Mouse (Mus musculus) neural tube, embryonic 13.5 days (tissue): ENCODE results near the gene Hist2h2ac. TPM values are rescaled to one million over a fixed set of nuclear protein-coding genes. Genes with fewer than 3 reads are reported as not detected.
"Not testable (repeated sequence)": the region's sequence is repeated elsewhere in the genome, so short reads cannot be mapped to it uniquely, and the experiment has no call there.

Source experiments
- ATAC-seq: fragments of 200-750 bp; cut with Nextera tagmentation; 2 replicates; pipeline ENCODE4 v1.8.0; 2017; ENCODE audit warnings: low read depth, mild to moderate bottlenecking, moderate TSS enrichment, moderate library complexity
- H3K27ac ChIP-seq: fragments of 300-500 bp; sonication (generic); replicated peaks from 2 replicates; pipeline ENCODE4 v1.5.1; 2015; ENCODE audit warnings: moderate library complexity, mild to moderate bottlenecking, inconsistent platforms
- H3K27me3 ChIP-seq: fragments of 300-500 bp; sonication (generic); 2 replicates; pipeline ENCODE4 v1.6.1; 2015; ENCODE audit warnings: mild to moderate bottlenecking, inconsistent platforms
- H3K36me3 ChIP-seq: fragments of 300-500 bp; sonication (generic); 2 replicates; pipeline ENCODE4 v1.6.1; 2015; ENCODE audit warnings: mild to moderate bottlenecking, inconsistent platforms
- H3K4me1 ChIP-seq: fragments of 300-500 bp; sonication (generic); replicated peaks from 2 replicates; pipeline ENCODE4 v1.6.1; 2015; ENCODE audit warnings: inconsistent platforms
- H3K4me2 ChIP-seq: fragments of 300-500 bp; sonication (generic); 2 replicates; pipeline ENCODE4 v1.6.1; 2015; ENCODE audit warnings: inconsistent platforms, mild to moderate bottlenecking, moderate library complexity
- H3K4me3 ChIP-seq: fragments of 300-500 bp; sonication (generic); 2 replicates; pipeline ENCODE4 v1.5.1; 2015; ENCODE audit warnings: mild to moderate bottlenecking, inconsistent platforms
- H3K9ac ChIP-seq: fragments of 300-500 bp; sonication (generic); 2 replicates; pipeline ENCODE4 v1.6.1; 2015; ENCODE audit warnings: moderate library complexity, mild to moderate bottlenecking, inconsistent platforms
- H3K9me3 ChIP-seq: fragments of 300-500 bp; sonication (generic); 2 replicates; pipeline ENCODE4 v1.6.1; 2016; ENCODE audit warnings: inconsistent platforms
- whole genome bisulfite sequencing: fragments of 180-500 bp; shearing (Covaris S2); methylation state at CpG from one replicate; pipeline ENCODE4 v1.1.7; 2015; 5-methylcytosine and 5-hydroxymethylcytosine counted together
- polyA plus RNA-seq: library from polyadenylated mRNA; unstranded; fragments of >200 nt; fragmentation: Nextera tagmentation; extraction: Ambion mirVana; gene quantifications from 2 replicates; pipeline ENCODE4 v1.2.1, GENCODE M21; 2015

Hist2h2ac gene
- polyA plus RNA-seq: 1.1 and 2.1 TPM in 2 replicates

DNA sequence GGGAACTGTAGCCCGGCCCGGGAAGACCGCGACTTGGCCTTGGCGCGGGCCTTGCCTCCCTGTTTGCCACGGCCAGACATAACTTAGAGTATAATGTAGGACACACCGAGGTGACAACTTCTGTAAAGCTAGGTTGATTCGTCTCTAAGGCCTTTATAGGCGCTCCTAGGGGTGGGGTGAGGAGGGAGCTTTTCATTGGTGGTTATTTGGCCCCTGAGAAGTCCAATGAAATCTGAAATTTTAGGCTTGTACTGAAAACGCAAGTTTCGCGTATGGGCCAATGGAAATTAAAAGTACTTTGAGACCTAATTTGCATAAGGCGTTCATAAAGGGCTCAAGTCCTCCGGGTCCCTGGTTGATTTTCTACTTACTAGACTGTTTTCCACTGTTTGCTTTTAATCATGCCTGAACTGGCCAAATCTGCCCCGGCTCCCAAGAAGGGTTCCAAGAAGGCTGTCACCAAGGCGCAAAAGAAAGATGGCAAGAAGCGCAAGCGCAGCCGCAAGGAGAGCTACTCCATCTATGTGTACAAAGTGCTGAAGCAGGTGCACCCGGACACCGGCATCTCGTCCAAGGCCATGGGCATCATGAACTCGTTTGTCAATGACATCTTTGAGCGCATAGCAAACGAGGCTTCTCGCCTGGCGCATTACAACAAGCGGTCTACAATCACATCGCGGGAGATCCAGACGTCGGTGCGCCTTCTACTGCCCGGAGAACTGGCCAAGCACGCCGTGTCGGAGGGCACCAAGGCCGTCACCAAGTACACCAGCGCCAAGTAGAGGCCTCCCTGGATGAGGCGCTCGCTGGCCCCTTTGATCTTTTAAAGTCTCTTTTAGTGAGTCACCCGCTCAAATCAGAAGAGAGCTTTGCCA, at the start of gene Hist2h2ac, which contains the start of gene Hist2h2be:
Gene Hist2h2ac (minus strand): TSS at position 116 of the 875 bp plus-strand sequence.
Gene Hist2h2be (plus strand): TSS at position 355 of the 875 bp plus-strand sequence.
- Histone ChIP-seq H3K4me2 (peak within 1 kb of the TSS; percentile 91), H3K9me3 (no peaks in the 10 kb centered on the region), H3K4me3 (peak within 1 kb of the TSS; percentile 66), H3K4me1 (peaks cover 45% of the 10 kb centered on the region), H3K27me3 (no peaks in the 10 kb centered on the region), H3K9ac (peak within 1 kb of the TSS; percentile 85), H3K36me3 (no peaks in the 10 kb centered on the region), H3K27ac (peak within 1 kb of the TSS; percentile 98)
- under 1% methylated on average over 43 of the region's 43 CpGs for WGBS
- ATAC-seq: peak; percentile 71

DNA sequence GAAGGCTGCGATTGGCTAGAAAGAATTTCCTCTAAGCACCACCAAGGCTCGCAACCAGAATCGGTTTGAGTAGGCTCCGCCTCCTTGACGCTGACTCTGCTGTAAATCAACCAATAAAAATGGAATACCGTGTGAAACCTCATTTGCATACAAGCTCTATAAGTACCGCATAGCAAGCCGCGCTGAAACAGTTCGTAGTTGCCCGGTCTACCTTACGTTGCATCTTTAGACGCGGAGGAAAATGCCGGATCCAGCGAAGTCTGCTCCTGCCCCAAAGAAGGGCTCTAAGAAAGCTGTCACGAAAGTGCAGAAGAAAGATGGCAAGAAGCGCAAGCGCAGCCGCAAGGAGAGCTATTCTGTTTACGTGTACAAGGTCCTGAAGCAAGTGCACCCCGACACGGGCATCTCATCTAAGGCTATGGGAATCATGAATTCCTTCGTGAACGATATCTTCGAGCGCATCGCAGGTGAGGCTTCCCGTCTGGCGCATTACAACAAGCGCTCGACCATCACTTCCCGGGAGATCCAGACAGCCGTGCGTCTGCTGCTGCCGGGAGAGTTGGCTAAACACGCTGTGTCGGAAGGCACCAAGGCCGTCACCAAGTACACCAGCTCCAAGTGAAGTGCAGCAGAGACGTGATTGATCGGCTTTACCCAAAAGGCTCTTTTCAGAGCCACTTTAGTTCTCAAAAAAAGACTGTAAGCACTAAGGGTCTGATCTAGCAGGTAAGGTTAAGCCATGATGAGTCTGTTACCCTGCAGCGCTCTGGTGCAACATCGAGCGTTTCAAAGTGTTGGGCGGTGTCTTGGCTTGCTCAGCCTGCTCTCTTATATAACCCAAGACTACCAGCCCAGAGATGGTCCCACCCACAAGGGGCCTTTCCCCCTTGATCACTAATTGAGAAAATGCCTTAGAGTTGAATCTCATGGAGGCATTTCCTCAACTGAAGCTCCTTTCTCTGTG, 49.1 kb upstream of the Hist2h2ac start, which contains the start of gene Hist2h2bb:
Gene Hist2h2bb (plus strand): TSS at position 242 of the 964 bp plus-strand sequence.
- no peaks in the 10 kb centered on the region for H3K27me3 ChIP-seq
- H3K4me2 ChIP-seq: peak within 1 kb of the TSS; percentile 89
- peaks cover 8% of the 10 kb centered on the region for H3K4me1 ChIP-seq
- no peaks in the 10 kb centered on the region for H3K36me3 ChIP-seq
- no peaks in the 10 kb centered on the region for H3K9me3 ChIP-seq
- ATAC-seq: peak; percentile 95
- H3K4me3 ChIP-seq: peak within 1 kb of the TSS; percentile 58
- under 1% methylated on average over 45 of the region's 45 CpGs for WGBS
- H3K9ac ChIP-seq: peak within 1 kb of the TSS; percentile 79
- H3K27ac ChIP-seq: peak within 1 kb of the TSS; percentile 96

DNA sequence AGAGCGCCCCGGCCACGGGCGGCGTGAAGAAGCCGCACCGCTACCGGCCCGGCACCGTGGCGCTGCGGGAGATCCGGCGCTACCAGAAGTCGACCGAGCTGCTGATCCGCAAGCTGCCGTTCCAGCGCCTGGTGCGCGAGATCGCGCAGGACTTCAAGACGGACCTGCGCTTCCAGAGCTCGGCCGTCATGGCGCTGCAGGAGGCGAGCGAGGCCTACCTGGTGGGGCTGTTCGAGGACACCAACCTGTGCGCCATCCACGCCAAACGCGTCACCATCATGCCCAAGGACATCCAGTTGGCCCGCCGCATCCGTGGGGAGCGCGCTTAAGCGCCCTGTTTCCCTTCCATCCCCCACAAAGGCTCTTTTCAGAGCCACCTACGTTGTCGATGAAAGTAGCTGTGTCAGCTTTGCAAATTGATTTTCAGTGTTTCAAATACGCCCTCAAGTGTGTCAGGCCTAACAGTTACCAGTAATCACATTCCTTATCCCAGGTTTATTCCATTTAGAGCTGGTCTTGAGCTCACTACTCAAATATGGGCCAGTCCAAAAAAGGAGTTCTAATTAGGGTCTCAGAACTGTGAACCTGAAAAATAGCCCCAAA, 48.2 kb upstream of the Hist2h2ac start:
- Histone ChIP-seq H3K4me2 (peak overlapping the region; percentile 89), H3K9ac (peak overlapping the region; percentile 71), H3K27ac (peak overlapping the region; percentile 96), H3K4me1 (peaks cover 18% of the 10 kb centered on the region), H3K4me3 (peak overlapping the region; percentile 58)
- WGBS: 0% methylated on average over 18 of the region's 44 CpGs
- H3K36me3 ChIP-seq, H3K27me3 ChIP-seq, H3K9me3 ChIP-seq: not testable (repeated sequence)
- ATAC-seq: peak; percentile 44

DNA sequence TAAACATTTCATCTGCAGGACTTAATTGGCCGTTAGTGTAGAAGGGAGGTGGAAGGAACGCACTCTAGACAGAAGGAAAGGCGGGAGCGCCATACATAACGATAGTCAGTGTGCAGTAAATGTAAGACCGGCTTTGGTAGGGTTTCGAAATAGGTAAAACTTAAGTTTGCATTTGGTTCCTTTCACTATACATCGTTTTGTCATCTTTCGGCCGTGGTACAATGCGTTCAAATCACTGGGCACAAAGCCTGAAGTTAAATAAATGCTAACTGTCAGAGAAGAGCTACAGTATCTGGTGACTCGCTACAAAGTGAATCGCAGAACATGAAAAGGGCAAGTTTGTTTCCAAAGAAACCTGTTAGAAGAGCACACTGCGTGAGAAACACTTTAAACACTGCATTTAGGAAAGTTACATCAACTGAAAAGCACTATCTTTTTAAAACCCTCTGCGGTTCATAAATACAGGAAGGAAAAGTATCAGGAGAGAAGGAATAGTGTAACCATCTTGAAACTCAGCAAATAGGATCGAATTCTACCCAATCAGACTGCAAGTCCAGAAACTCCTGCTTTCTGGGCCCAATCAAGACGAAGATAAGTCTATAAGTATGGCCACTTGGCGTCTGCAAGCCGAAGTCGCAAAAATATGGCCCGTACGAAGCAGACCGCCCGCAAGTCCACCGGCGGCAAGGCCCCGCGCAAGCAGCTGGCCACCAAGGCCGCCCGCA, 47.5 kb upstream of the Hist2h2ac start, which contains the start of gene Hist2h3b:
Gene Hist2h3b (plus strand): TSS at position 604 of the 725 bp plus-strand sequence.
- H3K27me3 ChIP-seq: no peaks in the 10 kb centered on the region
- no peaks in the 10 kb centered on the region for H3K36me3 ChIP-seq
- peak within 1 kb of the TSS; percentile 96 for H3K27ac ChIP-seq
- 20% methylated on average over 30 of the region's 30 CpGs for WGBS
- peak; percentile 62 for ATAC-seq
- peaks cover 22% of the 10 kb centered on the region for H3K4me1 ChIP-seq
- H3K4me3 ChIP-seq: peak within 1 kb of the TSS; percentile 58
- H3K9me3 ChIP-seq: no peaks in the 10 kb centered on the region
- peak within 1 kb of the TSS; percentile 89 for H3K4me2 ChIP-seq
- H3K9ac ChIP-seq: peak within 1 kb of the TSS; percentile 71

DNA sequence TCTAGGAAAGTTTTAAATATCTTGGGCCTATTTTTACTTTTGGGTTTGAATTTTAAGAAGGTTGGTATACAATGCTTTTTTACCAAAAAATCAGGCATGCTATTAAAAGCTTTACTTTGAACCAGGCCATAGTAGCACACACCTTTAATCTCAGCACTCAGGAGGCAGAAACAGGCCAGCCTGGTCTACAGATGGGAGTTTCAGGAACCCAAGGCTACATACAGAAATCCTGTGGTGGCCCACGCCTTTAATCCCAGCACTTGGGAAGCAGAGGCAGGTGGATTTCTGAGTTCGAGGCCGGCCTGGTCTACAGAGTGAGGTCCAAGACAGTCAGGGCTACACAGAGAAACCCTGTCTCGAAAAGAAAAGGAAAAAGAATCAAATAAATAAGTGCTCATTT, 46.9 kb upstream of the Hist2h2ac start:
- H3K27me3 ChIP-seq: no peaks in the 10 kb centered on the region
- H3K4me3 ChIP-seq: no peak overlapping the region
- no peaks in the 10 kb centered on the region for H3K9me3 ChIP-seq
- H3K4me2 ChIP-seq: peak overlapping the region; percentile 89
- H3K27ac ChIP-seq: peak overlapping the region; percentile 88
- ATAC-seq: no peak
- H3K9ac ChIP-seq: 0 out of 2 replicates have a peak overlapping the region, but pooled peaks have one; percentile 32
- H3K4me1 ChIP-seq: peaks cover 23% of the 10 kb centered on the region
- 77% methylated on average over 4 of the region's 4 CpGs for WGBS
- H3K36me3 ChIP-seq: no peaks in the 10 kb centered on the region

DNA sequence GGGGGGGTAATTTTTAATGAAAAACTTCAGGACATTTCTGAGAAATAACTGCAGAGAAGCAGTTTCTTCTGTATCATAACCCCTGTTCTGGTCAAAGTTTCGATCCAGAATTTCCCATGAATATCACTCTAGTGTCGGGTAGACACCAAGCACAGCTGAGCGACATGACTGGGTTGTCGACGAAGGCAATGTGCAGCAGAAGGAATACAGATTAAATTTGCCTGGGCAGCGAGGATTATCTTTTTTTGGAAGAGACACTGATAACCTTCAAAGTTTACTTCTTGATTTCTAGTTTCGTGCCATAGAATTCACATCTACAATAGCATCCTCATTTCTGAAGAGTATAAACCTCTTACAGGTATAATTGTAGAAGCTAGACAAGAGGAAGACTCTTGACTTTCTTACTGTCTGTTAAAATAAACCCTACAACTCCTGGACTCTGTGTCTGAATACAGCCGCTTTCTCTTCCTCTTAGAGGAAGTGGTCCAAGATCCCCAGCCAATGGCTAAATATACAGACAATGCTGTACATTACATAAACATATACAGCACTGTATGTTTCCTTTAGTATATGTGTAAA, 45.5 kb upstream of the Hist2h2ac start:
- H3K9me3 ChIP-seq: no peaks in the 10 kb centered on the region
- H3K4me2 ChIP-seq: no peak overlapping the region
- peaks cover 37% of the 10 kb centered on the region for H3K4me1 ChIP-seq
- H3K4me3 ChIP-seq: no peak overlapping the region
- no peaks in the 10 kb centered on the region for H3K27me3 ChIP-seq
- WGBS: 92% methylated on average over 8 of the region's 8 CpGs
- H3K27ac ChIP-seq: no peak overlapping the region
- H3K36me3 ChIP-seq: no peaks in the 10 kb centered on the region
- no peak overlapping the region for H3K9ac ChIP-seq
- ATAC-seq: no peak

DNA sequence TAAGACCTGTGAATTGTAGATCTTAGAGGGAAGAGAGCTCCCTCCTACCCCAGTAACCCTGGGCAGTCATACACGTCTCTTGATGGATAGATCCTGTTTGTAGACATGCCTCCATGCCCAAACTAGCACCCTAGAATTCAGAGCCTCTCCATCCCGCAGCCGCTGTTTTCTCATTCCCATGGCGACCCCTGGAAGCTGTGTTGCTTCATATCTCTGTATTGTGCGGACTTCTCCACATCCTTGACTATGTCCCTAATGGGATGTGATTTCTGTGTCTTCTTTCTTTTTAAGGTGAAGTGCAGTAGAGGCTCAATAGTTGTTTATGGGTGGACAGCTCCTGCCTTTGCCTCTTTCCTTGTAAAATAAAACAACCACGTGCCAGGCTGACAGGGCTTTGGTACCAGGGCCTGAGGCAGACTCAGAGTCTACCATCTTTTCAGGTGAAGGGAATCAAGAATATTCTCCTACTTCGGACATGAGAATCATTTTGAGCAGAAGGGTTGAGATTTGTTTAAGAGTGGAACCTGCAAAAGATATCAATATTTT, 43.8 kb upstream of the Hist2h2ac start:
- 68% methylated on average over 7 of the region's 7 CpGs for WGBS

DNA sequence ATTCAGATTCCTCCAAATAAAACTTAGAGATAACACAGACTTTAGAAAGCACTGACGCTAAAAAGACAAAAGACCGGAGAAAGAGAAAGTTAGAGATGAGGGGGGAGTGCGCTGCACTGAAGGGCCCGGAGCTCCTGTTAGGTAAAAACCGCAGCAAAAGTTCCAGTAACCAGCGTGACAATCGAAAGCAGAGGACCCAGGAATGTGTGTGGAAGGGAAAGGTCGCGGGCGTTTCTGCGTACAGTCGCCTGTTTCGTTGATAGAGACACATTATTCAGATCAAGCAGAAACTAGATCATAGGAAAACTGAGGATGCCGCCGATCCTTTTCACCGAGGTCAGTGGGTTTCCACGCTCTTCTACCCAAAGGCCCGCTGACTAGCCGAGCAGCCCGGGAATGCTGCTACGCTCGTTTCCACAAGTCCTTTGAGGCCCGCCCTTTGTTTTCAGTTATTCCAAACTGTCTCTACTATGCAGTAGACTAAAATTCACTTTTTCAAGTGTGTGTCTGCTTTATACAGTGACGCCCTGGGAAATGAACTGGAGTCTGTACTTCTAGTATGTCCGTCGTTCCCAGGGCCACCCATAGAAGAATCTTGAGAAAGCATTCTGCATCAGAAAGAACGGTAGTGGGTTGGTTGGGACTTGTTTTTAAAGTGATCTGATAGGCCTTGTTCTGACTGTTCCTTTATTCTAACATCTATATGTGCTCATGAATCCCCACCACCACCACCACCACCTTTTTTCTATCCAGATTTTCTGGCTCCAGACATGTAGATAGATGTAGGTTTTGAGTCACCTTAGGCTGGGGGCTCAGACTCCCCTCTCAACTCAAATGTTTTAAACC, 43.1 kb upstream of the Hist2h2ac start:
- Histone ChIP-seq H3K9ac (peak overlapping the region; percentile 90), H3K27ac (peak overlapping the region; percentile 98), H3K9me3 (no peaks in the 10 kb centered on the region), H3K27me3 (no peaks in the 10 kb centered on the region), H3K36me3 (no peaks in the 10 kb centered on the region), H3K4me3 (peak overlapping the region; percentile 61), H3K4me2 (peak overlapping the region; percentile 83), H3K4me1 (peaks cover 38% of the 10 kb centered on the region)
- WGBS: 5% methylated on average over 27 of the region's 27 CpGs
- ATAC-seq: peak; percentile 41

More for the DNA sequence above, 43.8 kb upstream of the Hist2h2ac start:
- H3K9me3 ChIP-seq: no peaks in the 10 kb centered on the region
- H3K36me3 ChIP-seq: no peaks in the 10 kb centered on the region
- H3K4me3 ChIP-seq: no peak overlapping the region
- H3K27ac ChIP-seq: peak overlapping the region; percentile 98
- ATAC-seq: no peak
- peak overlapping the region; percentile 83 for H3K4me2 ChIP-seq
- no peaks in the 10 kb centered on the region for H3K27me3 ChIP-seq
- H3K9ac ChIP-seq: peak overlapping the region; percentile 90
- H3K4me1 ChIP-seq: peaks cover 38% of the 10 kb centered on the region

DNA sequence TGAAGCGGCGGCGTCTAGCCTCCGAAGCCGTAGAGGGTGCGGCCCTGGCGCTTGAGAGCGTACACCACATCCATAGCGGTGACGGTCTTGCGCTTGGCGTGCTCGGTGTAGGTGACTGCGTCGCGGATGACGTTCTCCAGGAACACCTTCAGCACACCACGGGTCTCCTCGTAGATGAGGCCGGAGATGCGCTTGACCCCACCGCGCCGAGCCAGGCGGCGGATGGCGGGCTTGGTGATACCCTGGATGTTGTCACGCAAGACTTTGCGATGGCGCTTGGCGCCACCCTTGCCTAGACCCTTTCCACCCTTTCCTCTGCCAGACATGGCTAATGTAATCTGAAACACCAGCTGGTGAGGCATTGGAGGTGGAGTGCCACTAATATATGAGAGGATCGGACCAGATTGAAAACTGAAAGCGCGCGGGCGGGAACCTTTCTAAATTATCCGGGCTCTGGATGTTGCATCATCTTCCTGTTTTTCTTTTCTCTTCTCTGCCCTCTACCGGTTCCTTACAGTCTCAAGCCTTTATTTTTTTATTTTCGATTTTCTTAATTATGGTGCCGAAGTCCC, 42.4 kb upstream of the Hist2h2ac start, which contains the start of gene Hist2h4:
Gene Hist2h4 (minus strand): TSS at position 333 of the 572 bp plus-strand sequence.
- Histone ChIP-seq H3K27ac (peak within 1 kb of the TSS; percentile 98), H3K36me3 (no peaks in the 10 kb centered on the region), H3K27me3 (no peaks in the 10 kb centered on the region), H3K4me2 (peak within 1 kb of the TSS; percentile 83), H3K4me3 (peak within 1 kb of the TSS; percentile 61), H3K4me1 (peaks cover 36% of the 10 kb centered on the region), H3K9me3 (no peaks in the 10 kb centered on the region), H3K9ac (peak within 1 kb of the TSS; percentile 90)
- under 1% methylated on average over 40 of the region's 40 CpGs for WGBS
- ATAC-seq: peak; percentile 88
